Mouse (Mus musculus): ENCODE measurements around the gene Gm21943. TPM values are rescaled to one million over a fixed set of nuclear protein-coding genes. Genes with fewer than 3 reads are reported as not detected.
"Not testable (repeated sequence)": the region's sequence is repeated elsewhere in the genome, so short reads cannot be mapped to it uniquely, and the experiment has no call there.

Gene Gm21943
- polyA plus RNA-seq (2015; fragmentation: Nextera tagmentation; extraction: Ambion mirVana) = not detected in 2 replicates

GRCm38 (mm10) chrY:57533644-57534043 lies at the start of gene Gm21943:
Gene Gm21943, minus strand, starts transcription at chrY:57533744.
- ATAC-seq (replicated peaks; ENCODE audit: low FRiP score, low read depth); H3K4me1 ChIP-seq (replicated peaks; ENCODE audit: insufficient read depth, low read length); H3K9me3 ChIP-seq (replicated peaks; ENCODE audit: low read length); H3K4me3 ChIP-seq (replicated peaks; ENCODE audit: low read depth, low read length); H3K27ac ChIP-seq; H3K27me3 ChIP-seq (ENCODE audit: insufficient read depth, low read length); H3K4me2 ChIP-seq (ENCODE audit: low read length); DNase-seq (ENCODE audit: low spot score); H3K9ac ChIP-seq (ENCODE audit: low read depth, low read length); H3K36me3 ChIP-seq (ENCODE audit: insufficient read depth, low read length): not testable (repeated sequence)
- WGBS = no CpG with 5 or more reads among the region's 4 CpGs

Other genes with a start within 250 kb of the Gm21943 start
- not detected in 2 replicates for gene Gm28961, start 172.0 kb upstream of the Gm21943 start, polyA plus RNA-seq (2015; fragmentation: Nextera tagmentation; extraction: Ambion mirVana)

Data from kidney, postnatal 0 days (tissue).